Mouse (Mus musculus) thymus, adult 2 months (tissue): Measurements from ENCODE around the gene Nup107.

Experiments used
- CTCF ChIP-seq: fragments of 200-500 bp; IDR thresholded peaks from 2 replicates; pipeline ENCODE4 v1.5.1; 2012; ENCODE audit warnings: mild to moderate bottlenecking, control low read depth, low read length, moderate library complexity, borderline replicate concordance; ENCODE audit not compliant: control insufficient read depth, poor library complexity, insufficient read depth; ENCODE audit errors: extremely low read depth
- POLR2A ChIP-seq: fragments of 200-500 bp; IDR thresholded peaks from 2 replicates; pipeline ENCODE4 v1.6.1; 2012; ENCODE audit warnings: mild to moderate bottlenecking, low read length, control low read depth, moderate library complexity; ENCODE audit not compliant: control insufficient read depth, poor library complexity, insufficient read depth; ENCODE audit errors: extremely low read depth

GRCm38 (mm10) chr10:117829022-117829421 lies 36.5 kb upstream of the Nup107 start:
- no peak for TF ChIP-seq CTCF
- TF ChIP-seq POLR2A, result no peak
